Mouse (Mus musculus): ENCODE results near the gene Mctp2.

The Mctp2 gene

DNA sequence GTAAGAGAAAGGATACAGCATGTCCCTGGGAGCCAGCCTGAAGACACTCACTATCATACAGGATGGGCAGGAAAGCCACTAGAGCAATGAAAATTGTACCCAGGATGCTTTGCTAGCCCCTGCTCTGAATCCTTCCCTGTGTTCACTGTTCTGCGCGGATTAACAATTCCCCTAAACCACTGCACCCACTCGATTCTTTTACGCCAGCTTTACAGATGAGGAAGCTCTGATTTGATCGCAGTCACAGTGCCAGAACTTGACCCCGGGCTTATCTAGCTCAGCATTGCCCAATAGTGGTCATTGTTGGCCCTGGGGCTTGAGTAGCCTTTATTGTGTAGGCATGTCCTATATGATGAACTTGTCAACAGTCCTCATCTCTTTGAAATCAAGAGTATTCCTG is 34.9 kb downstream of the Mctp2 start:
- 85% methylated on average over 6 of the region's 6 CpGs for WGBS

DNA sequence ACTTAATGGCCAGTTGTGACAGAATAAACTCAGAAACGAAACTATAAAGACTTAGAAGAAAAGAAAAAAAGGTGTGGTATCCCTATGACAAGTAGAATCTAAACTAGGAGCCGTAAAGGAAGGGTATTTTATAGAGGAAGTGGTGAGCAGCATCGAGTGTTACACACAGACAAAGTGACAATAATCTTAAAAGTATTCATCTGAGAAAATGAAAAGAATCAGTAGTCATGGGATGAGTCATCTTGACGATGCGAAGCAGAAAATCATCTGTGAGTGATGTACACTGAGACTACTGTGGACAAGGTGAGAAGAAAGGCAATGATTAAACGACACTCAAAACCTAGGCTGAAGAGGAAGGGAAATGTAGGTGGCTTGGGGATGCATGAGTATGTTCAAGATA is 36.4 kb downstream of the Mctp2 start:
- 72% methylated on average over 6 of the region's 6 CpGs for WGBS

DNA sequence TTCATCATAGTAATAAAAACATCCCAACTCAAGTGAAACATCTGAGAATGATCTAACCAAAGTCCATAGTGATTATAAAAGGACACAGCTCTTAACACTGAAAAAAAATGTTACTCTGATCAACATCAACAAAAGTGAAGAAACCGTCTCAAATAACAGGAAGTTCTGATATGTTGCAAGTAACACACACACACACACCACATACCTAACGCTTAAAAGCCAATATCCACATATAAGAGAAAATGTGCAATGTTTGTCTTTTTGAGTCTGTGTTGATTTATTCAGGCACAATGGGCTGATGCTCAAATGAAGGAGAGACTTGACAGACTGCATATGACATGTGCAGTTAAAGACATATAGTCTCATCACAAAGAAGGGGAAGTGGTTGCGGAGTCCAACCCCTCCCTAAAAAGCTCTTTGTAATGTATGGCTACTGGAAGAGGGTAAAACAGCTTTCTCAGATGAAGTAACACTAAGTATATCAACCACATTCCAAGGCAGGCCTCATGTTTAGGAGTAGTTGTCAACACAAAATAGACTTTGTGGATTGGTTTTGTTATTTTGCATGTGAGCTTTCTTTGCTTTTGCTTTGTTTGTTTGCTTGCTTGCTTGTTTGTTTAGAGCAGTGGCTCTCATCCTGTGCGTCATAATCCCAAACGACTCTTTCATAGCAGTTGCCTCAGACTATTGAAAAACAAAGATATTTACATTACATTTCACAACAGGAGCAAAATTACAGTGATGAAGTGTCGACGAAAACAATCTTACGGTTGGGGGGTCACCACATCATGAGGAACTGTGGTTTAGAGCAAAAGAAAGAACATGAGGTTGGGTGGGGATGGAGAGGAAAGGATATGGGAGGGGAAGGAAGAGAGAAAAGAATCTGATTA is 45.4 kb downstream of the Mctp2 start:
- WGBS, result 86% methylated on average over 8 of the region's 8 CpGs

DNA sequence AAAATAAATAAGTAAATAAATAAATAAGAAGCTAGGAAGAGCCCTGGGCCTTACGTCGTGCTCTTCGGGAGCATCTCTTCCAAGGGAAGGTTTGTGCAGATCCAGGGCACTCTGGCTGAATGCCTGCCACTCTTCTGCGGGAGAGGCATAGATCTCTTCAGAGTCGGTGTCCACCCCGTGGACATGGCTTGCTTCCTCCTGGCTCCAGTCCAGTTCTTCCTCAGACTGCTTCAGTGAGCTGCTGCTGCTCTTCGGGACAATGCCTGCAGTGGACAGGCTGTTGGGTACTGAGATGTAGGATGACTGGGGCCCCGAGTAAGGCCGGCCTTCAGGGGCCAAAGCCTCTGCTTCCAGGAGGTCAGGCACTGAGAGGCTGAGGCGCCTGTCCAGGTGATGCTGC is 47.4 kb downstream of the Mctp2 start:
- WGBS, result 85% methylated on average over 10 of the region's 10 CpGs

DNA sequence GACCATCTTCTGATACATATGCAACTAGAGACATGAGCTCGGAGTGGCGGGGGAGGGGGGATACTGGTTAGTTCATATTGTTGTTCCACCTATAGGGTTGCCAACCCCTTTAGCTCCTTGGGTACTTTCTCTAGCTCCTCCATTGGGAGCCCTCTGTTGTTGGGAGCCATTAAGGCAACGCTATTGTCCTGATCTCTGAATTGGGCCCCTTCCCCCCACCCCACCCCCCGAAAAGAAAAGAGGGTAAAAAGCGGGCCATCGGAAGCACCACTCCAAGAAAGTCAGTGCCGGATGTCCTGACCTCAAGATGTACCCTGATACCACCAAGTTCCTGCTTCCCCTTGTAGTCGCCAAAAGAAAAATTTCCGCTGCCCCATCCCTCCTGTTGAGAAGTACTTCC is 56.1 kb downstream of the Mctp2 start:
- 85% methylated on average over 9 of the region's 9 CpGs for WGBS

DNA sequence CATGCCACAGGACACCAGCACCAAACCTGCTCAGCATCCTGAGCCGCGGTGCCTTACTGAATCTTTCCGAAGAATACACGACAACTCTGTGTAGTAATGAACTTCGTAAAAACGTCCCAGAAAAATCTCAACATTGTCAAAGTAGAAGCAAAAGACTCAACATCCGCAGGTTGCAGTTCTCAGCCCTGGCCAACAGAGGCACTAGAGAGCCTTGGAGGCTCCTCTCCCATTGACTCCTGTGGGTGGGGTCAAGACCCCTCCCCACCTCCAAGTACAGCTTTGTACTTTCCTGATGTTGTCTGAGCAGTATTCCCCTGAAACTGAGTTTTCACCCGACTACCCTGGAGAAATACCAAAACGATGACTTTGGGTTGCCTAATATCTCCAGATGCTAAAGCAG is 65.1 kb downstream of the Mctp2 start:
- 96% methylated on average over 9 of the region's 9 CpGs for WGBS

DNA sequence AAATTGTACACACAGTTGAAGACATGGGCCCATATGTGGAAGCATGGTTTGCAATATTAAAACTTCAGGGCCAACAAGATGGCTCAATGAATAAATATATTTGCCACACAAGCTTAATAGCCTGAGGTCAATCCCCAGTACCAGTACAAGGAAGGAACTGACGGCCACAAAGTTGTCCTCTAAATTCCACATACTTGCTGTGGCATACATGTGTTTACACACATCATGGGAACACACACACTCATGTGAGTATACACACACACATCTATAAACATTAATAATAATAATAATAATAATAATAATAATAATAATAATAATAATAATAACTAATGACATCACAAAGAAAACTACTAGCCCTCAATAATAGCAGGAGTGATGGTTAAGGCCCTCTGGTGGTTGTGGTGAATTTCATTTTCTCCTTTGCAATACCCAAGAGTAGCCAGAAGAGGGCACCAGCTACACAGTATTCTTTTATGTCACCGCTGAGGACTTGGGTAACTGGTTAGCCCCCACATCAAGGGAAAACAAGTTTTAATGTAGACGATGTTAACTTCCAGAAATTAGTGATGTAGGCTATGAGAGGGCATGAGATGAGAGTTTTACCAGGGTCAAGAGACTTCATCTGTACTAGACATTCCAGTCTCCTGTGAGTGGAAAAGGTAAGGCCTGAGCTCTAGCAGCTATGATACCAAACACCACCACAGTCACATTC is 66.5 kb downstream of the Mctp2 start:
- WGBS, result 28% methylated on average over 3 of the region's 3 CpGs

DNA sequence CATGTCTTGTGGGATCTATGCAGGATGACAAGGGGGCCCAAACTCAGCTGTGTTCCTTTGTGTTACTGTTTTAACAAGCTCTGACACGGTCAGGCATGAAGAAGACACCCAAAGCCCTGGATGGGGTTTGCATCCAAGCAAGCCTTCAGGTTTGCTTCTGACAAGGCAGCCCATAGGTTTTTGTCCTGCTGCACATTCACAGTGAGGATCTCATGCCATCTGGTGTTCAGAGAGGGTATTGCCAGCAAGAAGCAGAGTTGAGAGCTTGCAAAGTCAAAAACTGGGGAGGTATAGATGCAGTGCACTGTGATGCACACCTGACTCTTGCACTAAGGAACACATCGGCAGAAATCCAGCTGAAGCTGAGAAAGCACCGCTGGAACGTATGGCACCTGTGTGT is 67.8 kb downstream of the Mctp2 start:
- WGBS, result 43% methylated on average over 4 of the region's 4 CpGs

DNA sequence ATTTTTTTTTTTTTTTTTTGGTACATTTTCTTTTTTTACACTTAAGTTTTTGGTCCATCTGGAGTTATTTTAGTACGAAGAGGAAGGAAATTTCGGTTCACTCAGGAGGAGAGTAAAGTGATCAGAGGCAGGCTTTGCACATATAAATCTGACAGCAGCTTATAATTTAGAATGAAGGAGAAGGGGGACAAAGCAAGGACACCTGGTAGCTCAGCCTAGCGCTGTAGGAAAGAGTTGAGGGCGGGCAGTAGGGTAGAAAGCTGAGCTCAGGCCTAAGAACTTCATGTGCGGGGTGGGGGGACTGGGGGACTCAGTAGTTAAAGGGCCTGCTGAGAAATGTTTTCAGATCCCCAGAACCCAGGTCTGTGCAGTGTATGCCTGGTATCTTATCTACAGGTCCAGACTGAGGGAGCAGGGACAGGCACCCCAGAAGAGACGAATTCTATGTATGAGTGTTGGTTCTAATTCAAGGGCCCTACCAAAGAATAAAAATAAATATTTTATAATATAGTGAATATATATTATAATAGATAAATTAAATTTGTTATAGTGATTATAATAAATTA is 71.9 kb downstream of the Mctp2 start:
- WGBS, result 60% methylated on average over 6 of the region's 6 CpGs

DNA sequence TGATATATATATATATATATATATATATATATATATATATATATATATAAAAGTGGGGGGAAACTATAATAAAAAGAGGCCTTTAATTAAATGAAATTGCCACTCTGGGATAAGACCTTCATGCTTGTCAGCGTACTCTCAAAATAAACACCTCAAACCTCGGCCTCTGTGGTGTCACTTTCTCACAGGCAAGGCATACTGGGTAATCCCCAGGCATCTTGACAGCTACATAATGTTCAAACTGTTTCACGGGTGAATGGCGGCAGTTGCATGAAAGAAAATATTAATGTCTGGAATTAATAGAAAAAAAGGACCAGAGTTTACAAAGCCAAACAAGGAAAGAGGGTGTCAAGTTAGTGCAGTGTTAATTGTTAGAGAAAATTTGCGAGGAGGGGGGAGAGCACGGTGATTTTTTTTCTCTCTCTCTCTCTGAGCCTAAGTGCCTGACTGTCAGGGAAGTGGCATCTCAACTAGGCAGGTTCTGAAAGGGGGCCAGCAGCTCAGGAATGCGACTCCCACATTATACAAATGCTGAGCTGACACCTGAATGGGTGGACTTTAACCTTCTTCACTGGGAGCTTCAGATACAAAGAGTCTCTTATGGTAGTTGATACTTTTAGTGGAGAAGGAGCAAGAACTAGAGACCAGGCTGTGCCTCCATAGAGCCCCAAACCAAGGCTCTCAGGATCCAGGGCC is 75.1 kb downstream of the Mctp2 start:
- 67% methylated on average over 7 of the region's 7 CpGs for WGBS

DNA sequence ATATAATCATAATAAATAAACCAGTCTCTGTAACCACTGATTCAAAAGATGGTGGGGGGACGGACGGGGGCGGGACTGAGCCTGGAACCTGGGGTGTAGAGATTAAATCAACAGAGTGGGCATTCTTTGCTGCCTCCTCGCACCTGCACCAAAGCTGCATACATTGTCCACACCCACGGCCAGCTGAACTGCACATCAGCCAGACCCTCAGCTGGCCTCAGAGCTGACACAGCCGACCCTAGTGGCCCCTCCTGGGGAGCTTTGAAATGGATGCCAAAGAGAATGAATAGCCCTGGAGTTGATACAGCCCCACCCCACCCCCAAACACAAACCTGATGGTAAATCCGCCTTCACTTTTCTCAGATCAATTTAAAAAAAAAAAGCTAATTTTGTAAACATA is 76.5 kb downstream of the Mctp2 start:
- WGBS, result 50% methylated on average over 7 of the region's 7 CpGs

DNA sequence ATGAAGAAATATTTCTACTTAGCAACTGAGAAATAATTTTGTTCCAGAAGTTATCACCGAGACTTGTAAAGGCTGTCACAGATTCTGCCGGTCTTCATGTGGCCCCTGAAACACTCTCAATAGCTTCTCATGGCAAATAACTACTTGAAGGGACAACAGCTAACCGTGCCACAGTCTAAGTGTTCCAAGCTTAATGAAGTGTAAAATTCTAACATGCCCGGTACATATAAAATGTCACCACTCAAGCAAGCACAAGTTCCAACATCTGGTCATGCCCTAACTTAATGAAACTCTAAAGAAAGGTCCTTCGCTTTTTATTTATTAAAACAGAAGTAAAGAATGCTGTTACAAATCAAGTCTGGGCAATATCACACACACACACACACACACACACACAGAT is 82.8 kb downstream of the Mctp2 start:
- WGBS, result 87% methylated on average over 5 of the region's 5 CpGs

DNA sequence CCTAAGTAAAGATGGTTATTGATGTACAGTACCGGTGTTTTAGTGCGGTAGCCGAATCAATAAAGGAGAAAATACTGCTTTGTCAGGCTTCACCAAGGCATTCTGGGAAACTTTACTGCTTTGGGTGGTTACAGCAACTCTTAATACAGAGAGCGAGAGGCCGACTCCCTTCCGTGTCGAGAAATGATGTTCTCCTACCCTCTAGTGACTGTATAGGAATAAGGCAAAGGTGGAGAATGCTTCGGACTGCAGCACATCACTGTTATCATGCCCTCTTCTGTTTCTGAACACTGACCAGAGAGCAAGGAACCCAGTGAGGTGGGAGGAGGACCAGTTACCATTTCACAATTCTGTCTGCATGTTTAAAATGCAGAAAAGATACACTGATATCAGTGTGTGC is 83.9 kb downstream of the Mctp2 start:
- WGBS, result 68% methylated on average over 8 of the region's 8 CpGs

DNA sequence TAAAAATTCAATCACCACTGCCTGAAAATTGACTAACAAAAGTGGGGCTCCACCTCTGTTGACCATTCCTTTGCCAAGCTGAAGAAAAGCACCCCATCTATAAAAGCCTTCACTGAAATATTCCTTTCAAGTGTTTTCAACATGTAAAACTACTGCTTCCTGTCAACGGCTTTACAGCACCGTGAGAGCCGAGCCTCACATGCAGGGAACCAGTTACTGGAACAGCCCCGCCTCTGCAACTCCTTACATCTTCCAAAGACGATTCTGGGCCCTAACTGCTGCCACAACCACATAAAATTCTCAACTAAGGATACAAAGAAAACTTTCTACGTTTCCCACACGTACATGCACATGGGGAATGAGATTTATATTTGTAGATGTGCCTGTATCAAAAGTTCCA is 88.4 kb downstream of the Mctp2 start:
- WGBS, result 41% methylated on average over 7 of the region's 7 CpGs

DNA sequence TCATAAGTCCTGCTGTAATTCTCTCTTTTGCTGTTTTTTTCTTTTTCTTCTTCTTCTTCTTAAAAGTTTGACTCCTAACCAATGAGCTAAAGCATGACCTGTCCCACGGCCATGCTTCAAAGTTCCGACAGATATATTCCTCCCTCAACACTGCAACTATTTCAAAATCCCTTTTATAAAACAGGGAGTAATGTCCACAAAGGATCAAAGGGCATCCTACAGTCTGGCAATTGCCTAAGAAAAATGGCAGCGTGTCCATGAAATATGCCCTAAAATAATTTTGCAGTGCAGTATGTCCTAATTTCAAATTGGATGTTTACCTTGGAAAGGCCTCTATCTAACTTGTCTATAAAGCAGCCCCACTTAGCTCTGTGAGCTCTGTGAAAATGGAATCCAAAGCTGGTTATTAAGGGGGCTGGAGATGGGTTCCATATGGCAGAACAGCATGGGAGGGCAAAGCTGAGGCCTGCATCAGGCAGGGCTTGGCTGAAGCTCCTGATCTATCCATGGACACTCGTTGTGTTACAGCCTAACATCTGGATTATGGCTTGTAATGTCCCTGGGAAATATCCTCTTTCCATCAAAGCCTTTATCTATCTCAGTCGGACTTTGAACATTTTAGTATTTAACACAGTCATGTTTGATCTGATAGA is 90.7 kb downstream of the Mctp2 start:
- WGBS, result 84% methylated on average over 5 of the region's 5 CpGs

DNA sequence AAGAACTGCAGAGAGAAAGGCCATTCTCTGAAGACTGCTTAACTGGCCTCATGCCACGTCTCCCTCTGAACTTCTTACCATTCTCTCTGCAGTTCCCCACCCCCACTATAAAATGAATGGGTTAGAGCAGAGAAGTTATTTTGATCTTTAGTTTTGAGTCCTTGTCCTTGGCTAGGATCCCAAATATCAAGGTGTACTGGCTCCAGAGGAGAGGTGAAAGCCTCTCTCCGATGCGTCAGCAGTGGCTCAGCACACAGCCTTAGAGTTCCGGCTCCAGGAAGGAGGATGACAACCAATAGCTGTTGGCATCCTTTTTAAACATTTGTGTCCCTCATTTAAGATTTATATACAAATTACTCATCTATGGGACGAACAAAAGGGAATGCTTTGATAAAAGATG is 96.2 kb downstream of the Mctp2 start:
- WGBS, result 80% methylated on average over 5 of the region's 5 CpGs

DNA sequence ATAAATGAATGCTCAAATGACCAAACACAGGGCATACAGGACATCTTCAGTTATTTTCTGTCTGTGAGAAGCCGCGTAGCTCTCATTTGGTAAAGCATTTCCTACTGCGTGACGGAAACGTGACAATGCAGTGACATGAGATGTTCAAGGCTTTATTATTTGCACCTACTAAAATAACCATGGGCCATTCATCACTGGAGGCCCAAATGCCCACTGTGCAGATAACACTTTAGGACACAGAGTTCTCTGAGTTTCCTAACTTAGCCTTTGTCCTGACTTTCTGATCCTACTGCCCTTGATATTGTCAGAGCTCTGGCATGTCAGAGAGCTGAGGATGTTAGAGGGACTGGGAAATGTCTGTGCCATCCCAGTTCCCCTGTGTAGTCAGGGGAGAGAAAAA is 97.1 kb downstream of the Mctp2 start:
- 81% methylated on average over 5 of the region's 5 CpGs for WGBS

DNA sequence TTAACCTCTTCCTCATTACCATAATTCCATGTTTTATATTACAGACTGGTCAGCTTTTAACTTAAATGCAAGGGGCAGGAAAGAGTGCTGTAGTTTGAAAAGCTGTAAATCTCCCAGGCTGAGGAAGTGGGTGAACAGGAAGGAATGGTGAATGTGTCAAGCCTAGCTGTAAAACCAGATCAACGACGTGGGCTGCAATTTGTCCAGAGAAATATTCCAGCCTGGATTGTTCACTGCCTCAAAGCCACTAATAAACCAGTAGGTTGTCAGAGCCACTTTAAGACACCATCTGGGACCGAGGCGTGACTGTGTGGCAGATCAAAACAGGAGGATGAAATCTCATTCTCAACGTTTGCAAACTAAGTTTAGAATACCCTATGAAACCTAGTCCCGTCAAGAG is 99.6 kb downstream of the Mctp2 start:
- 48% methylated on average over 6 of the region's 6 CpGs for WGBS

DNA sequence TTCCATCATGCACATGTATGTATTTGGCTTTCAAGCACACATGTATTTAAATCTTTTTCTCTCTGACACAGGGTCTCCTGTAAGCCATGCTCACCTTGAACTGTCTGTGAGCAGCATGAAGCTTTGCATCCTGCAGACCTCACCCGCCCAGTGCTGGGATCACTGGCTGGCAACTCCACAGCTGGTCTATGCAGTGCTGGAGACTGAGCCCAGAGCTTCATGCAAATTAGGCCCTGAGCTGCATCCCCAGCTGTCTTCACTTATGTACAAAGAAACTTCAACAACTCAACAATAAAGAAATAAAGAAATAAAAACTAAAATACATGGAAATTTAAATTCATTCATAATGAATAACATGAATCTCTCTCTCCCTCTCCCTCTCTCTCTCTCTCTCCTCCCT is 110.7 kb downstream of the Mctp2 start:
- 85% methylated on average over 1 of the region's 1 CpGs for WGBS

DNA sequence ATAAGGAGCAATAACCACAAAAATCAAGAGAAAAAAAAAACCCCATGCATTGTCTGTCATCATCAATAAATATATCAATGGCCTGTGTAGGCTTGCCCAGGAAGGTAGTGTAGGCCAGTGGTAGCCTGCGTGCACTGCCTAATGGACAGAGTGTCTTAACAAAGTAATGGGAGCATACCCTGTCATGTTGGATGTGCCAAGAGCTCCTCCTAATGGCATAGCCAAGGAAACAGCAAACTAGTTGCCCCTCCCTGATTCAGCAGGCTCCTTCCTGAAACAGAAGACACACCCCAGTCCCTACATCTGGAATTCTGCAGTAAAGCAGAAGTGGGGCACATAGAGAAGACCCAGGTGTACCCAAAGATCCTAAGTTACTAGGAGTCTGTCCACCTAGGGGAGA is 113.1 kb downstream of the Mctp2 start:
- 80% methylated on average over 1 of the region's 1 CpGs for WGBS

DNA sequence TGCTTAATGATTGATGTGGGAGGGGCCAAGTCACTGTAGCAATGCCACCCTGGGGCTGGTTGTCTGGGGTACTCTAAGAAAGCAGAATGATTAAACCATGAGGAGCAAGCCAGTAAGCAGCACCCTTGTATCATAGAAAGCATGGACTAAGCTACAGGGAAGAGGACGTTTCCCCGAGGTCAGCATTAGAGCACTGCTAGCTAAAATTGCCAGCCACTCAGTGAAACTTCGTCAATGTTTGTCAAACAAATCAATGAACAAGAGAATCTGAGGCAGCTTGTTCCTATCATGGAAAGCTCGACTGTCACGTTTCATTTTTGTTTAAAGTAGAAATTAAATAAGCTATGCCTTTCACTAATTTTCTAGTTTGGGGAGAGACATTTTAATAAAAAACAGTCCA is 124.8 kb downstream of the Mctp2 start:
- WGBS, result 83% methylated on average over 5 of the region's 5 CpGs

DNA sequence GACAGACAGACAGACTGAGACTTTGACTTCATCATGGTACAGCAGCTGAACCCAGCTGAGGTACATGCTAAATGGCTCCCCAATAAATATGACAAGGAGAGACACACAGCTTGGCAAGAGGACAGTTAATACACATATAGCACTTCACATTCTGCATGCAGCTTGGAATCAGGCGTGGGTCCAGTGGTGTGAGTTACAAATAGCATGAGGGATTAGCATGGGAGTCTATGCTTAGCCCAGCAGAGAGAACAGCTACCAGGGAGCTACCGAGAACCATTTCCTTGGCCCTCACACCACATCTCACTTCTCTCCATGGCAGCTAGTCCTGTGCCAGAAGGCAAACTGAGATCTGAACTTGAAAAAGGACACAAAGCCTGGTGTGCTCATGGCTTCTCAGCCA is 137.1 kb downstream of the Mctp2 start:
- WGBS, result 64% methylated on average over 2 of the region's 2 CpGs
